16 mouse cellular contexts compared by ENCODE assay signal in the genomic region with DNA sequence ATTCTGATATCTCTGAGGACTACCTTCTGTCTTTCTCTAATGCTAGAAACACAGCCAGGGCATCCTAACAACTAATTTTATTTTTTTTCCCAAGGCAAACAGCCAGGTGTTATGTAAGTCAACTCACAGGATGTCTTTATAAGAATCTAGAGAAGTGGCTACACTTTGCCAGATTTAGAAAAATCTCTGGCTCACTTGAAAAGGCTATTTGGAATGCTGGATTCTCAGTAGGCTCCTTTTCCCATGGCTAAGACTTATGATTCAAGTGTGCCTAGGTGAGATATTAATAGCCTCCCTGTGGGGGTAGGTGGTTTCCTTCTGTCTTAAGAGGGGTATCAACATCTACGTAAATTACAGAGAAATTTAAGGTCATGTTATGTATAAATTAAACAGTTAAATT.
A peak's percentile ranks its signal among the peaks of the same experiment; 100 is the strongest.
DNase-seq lines count a peak whose midpoint lies in the region.
"Had no signal": no experiment of that assay in that cellular context is flagged by ENCODE, and none has a peak within 500 bp of the region (broad histone marks: within the 10 kb centered on the region; RNA-seq: fewer than 3 reads in every experiment).

No protein-coding gene starts in this region.

- peak; percentile 6 for DNase-seq in cerebellum, adult 9-10 months
- DNase-seq in cerebellum, adult 11 months: no peak
- DNase-seq in heart, adult 9 months (ENCODE audit: low spot score in 2 of 2): peak; percentile 28 to 31
- DNase-seq in heart, adult 11 months: no peak
- DNase-seq in left cerebral cortex, postnatal 25 days (ENCODE audit: low spot score in 2 of 2): peak; percentile 27 to 48
- DNase-seq in left cerebral cortex, adult 18-20 months (ENCODE audit: low spot score in 2 of 2): no peak
- DNase-seq in telencephalon, adult 2 months (ENCODE audit: low read depth, low spot score): peak; percentile 29
- no peak for DNase-seq in right cerebral cortex, postnatal 4 days
- DNase-seq: adrenal gland, postnatal 10 days; adrenal gland, postnatal 36 days; cerebellum, adult 11-12 months; cerebellum, adult 8-10 months; cerebellum, postnatal 14 days; gastrocnemius, postnatal 10 days; heart, postnatal 14 days; heart, postnatal 4 days had no signal

- intact Hi-C loops in left cerebral cortex, postnatal 25 days (cut with DNase I): no loop called here

Comparison
In these comparisons a context has a peak if more than half of its experiments do, and no peak if none do; other contexts are left out.
1. DNase-seq: peak in cerebellum, adult 9-10 months (single experiment), heart, adult 9 months (2 of 2), left cerebral cortex, postnatal 25 days (2 of 2) and telencephalon, adult 2 months (single experiment); none in cerebellum, adult 11 months (single experiment), heart, adult 11 months (single experiment), left cerebral cortex, adult 18-20 months (0 of 2) and right cerebral cortex, postnatal 4 days (single experiment).